Mouse (Mus musculus): ENCODE results near the gene Arhgap6. TPM values are rescaled to one million over a fixed set of nuclear protein-coding genes. Genes with fewer than 3 reads are reported as not detected.

Arhgap6 gene
- 1.2 and 1.7 TPM in 2 replicates for polyA plus RNA-seq (2015; fragmentation: Nextera tagmentation; extraction: Ambion mirVana)

DNA sequence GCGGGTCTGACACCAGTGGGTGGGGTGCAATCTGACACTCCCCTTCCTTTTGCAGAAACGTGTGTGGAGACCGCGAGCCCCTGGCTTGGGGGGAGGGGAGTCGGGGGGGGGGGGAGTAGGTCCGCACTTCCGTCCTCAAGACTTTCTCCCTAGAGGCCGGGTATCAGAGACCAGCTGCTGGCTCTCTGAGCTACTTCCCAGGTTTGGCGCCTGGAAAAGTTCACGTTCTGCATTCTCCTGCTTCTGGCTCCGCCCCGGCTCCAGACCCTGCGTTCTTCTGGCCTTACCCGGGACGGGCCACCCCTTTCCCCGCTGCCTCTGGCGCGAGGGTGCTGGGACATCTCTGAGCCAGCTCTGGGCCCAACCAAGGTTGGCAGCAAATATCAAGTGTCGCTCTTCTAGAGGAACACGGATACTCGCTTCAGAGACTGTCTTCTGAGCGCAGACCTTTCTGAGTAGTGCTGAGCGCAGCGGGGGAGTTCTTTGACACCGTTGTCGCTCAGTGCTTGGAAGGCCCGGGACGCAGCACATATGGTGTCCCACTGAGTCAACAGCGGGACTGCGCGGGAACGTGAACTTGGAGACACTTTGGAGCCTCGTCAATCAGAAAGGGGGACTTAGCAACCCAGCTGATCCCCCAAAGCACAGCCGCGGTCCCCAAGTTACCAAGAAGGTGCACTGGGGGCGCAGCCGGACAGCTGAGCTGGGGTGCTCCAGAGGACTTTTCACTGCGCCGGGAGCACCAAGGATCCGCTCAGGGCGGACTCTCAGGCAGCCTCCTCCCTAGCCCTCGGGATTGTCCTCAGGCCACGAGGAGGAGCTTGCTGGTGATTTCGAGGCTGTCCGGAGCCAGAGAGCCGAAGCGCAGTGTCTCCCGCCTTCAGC is at the start of gene Arhgap6:
Gene Arhgap6, plus strand, starts transcription at position 126 of the 885 bp plus-strand sequence.

DNA sequence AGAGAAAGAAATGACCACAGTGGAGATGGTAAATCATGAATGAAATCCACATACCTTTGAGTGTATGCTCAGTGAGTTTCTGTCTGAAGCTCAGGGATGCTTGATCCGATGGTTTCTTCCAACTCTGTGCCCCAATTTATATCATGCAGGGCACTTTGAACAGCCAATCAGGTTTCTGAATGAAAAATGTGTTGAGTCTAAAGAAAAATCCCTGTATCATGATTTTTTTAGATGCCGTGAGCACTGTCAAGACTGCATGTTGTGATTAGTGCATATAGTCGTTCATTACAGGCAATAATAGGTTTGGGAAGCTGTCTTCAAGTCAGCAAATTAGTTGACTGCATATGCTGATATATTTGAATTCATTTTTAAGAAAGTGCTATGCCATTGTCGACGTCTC is 392.2 kb downstream of the Arhgap6 start, which contains the start of gene Amelx:
Gene Amelx, minus strand, starts transcription at position 101 of the 400 bp plus-strand sequence.

GRCm38 (mm10) chrX:169319945-169320667 is 525.2 kb downstream of the Arhgap6 start, which contains the start of gene Hccs:
TSS of gene Hccs (minus strand) at chrX:169320372.

Other genes with a start within 250 kb of the Arhgap6 start
- gene Frmpd4, start 217.9 kb upstream of the Arhgap6 start, polyA plus RNA-seq (2015; fragmentation: Nextera tagmentation; extraction: Ambion mirVana), result 0.30 and 0.58 TPM in 2 replicates
- gene Msl3, start 121.2 kb upstream of the Arhgap6 start, polyA plus RNA-seq (2015; fragmentation: Nextera tagmentation; extraction: Ambion mirVana), result 32.0 and 38.4 TPM in 2 replicates

Data from adrenal gland, postnatal 0 days (tissue).